In genomic region chr3:27600197-27600596, GRCm38 (mm10) we compare ENCODE assay signal across 15 mouse cellular contexts.
DNase-seq lines count a peak whose midpoint lies in the region; ATAC-seq and TF ChIP-seq lines count a peak whose summit lies in the region.
"Had no signal": no experiment of that assay in that cellular context is flagged by ENCODE, and none has a peak within 500 bp of the region (broad histone marks: within the 10 kb centered on the region; RNA-seq: fewer than 3 reads in every experiment).

No protein-coding gene starts in this region.

- ATAC-seq in intestine, embryonic 15.5 days = 0 out of 2 replicates have a peak, but pooled peaks have one; percentile 8
- no peak for ATAC-seq in intestine, postnatal 0 days
- ATAC-seq in limb, embryonic 14.5 days (ENCODE audit: low FRiP score, low read depth) = 0 out of 2 replicates have a peak, but pooled peaks have one; percentile 24
- no peak for ATAC-seq in stomach, embryonic 16.5 days (ENCODE audit: insufficient read depth, low FRiP score)
- no peak for ATAC-seq in megakaryocyte, adult 5-6 weeks (ENCODE audit: poor library complexity, severe bottlenecking)
- ATAC-seq: forebrain, embryonic 15.5 days had no signal

- H3K9me3 ChIP-seq in intestine, embryonic 15.5 days = no peaks in the 10 kb centered on the region
- no peaks in the 10 kb centered on the region for H3K9me3 ChIP-seq in intestine, postnatal 0 days (ENCODE audit: control insufficient read depth)
- H3K9me3 ChIP-seq in limb, embryonic 14.5 days (ENCODE audit: control insufficient read depth, low read length) = no peaks in the 10 kb centered on the region
- H3K9me3 ChIP-seq in stomach, embryonic 16.5 days (replicated peaks; ENCODE audit: control insufficient read depth, low read length) = no peaks in the 10 kb centered on the region
- H3K9me3 ChIP-seq: embryonic facial prominence, embryonic 12.5 days; forebrain, embryonic 15.5 days; liver, embryonic 13.5 days had no signal

- no peaks in the 10 kb centered on the region for H3K27me3 ChIP-seq in intestine, embryonic 15.5 days (replicated peaks)
- no peaks in the 10 kb centered on the region for H3K27me3 ChIP-seq in intestine, postnatal 0 days (replicated peaks; ENCODE audit: control insufficient read depth, insufficient read depth, low read length)
- no peaks in the 10 kb centered on the region for H3K27me3 ChIP-seq in limb, embryonic 14.5 days (ENCODE audit: control insufficient read depth, insufficient read depth, low read length)
- no peaks in the 10 kb centered on the region for H3K27me3 ChIP-seq in stomach, embryonic 16.5 days (ENCODE audit: control insufficient read depth, insufficient read depth, low read length)
- H3K27me3 ChIP-seq: embryonic facial prominence, embryonic 12.5 days; forebrain, embryonic 15.5 days; liver, embryonic 13.5 days had no signal

- no peak overlapping the region for H3K4me2 ChIP-seq in intestine, embryonic 15.5 days (replicated peaks)
- H3K4me2 ChIP-seq in intestine, postnatal 0 days (replicated peaks; ENCODE audit: low read depth) = no peak overlapping the region
- no peak overlapping the region for H3K4me2 ChIP-seq in limb, embryonic 14.5 days (replicated peaks; ENCODE audit: low read depth, low read length, severe bottlenecking)
- H3K4me2 ChIP-seq in stomach, embryonic 16.5 days (ENCODE audit: low read depth, low read length) = no peak overlapping the region
- H3K4me2 ChIP-seq: embryonic facial prominence, embryonic 12.5 days; forebrain, embryonic 15.5 days; liver, embryonic 13.5 days had no signal

- H3K36me3 ChIP-seq in intestine, embryonic 15.5 days = no peaks in the 10 kb centered on the region
- no peaks in the 10 kb centered on the region; the same call in 1 of the 2 replicates for H3K36me3 ChIP-seq in intestine, postnatal 0 days (ENCODE audit: control insufficient read depth, insufficient read depth)
- no peaks in the 10 kb centered on the region for H3K36me3 ChIP-seq in limb, embryonic 14.5 days (ENCODE audit: control insufficient read depth, insufficient read depth, low read length)
- H3K36me3 ChIP-seq in stomach, embryonic 16.5 days (ENCODE audit: control insufficient read depth, insufficient read depth, low read length) = no peaks in the 10 kb centered on the region
- H3K36me3 ChIP-seq: embryonic facial prominence, embryonic 12.5 days; forebrain, embryonic 15.5 days; liver, embryonic 13.5 days had no signal

- no peak for TF ChIP-seq CTCF in intestine, postnatal 0 days (IDR thresholded peaks at IDR 0.05; ENCODE audit: low read depth)

- DNase-seq in retina, postnatal 1 day = peak; percentile 57
- no peak for DNase-seq in retina, embryonic 14.5 days (ENCODE audit: low spot score)
- no peak for DNase-seq in limb, embryonic 14.5 days (ENCODE audit: low spot score)
- no peak for DNase-seq in gastrocnemius, postnatal 25 days
- DNase-seq: cerebellum, postnatal 36 days; gastrocnemius, postnatal 10 days; liver, embryonic 13.5 days; right cerebral cortex, postnatal 14 days; thymus, adult 2 months had no signal

- 64% methylated on average over 4 of the region's 4 CpGs for WGBS in intestine, embryonic 15.5 days
- WGBS in intestine, postnatal 0 days = 82% methylated on average over 4 of the region's 4 CpGs
- 63% methylated on average over 4 of the region's 4 CpGs for WGBS in limb, embryonic 14.5 days
- 65% methylated on average over 4 of the region's 4 CpGs for WGBS in stomach, embryonic 16.5 days

- no peak overlapping the region for H3K27ac ChIP-seq in intestine, embryonic 15.5 days
- no peak overlapping the region for H3K27ac ChIP-seq in intestine, postnatal 0 days (ENCODE audit: low read depth, low read length)
- no peak overlapping the region; the same call in 1 of the 2 replicates for H3K27ac ChIP-seq in limb, embryonic 14.5 days (replicated peaks; ENCODE audit: low read depth, low read length)
- H3K27ac ChIP-seq in stomach, embryonic 16.5 days (ENCODE audit: low read length) = peak overlapping the region; percentile 49; the same call in 1 of the 2 replicates
- H3K27ac ChIP-seq: embryonic facial prominence, embryonic 12.5 days; forebrain, embryonic 15.5 days; liver, embryonic 13.5 days had no signal

- no peak for TF ChIP-seq POLR2A in limb, embryonic 14.5 days (IDR thresholded peaks at IDR 0.05; ENCODE audit: borderline replicate concordance, extremely low read depth, insufficient read depth, insufficient read length)

- peaks cover 11% of the 10 kb centered on the region for H3K4me1 ChIP-seq in intestine, embryonic 15.5 days (replicated peaks)
- no peaks in the 10 kb centered on the region for H3K4me1 ChIP-seq in intestine, postnatal 0 days (replicated peaks; ENCODE audit: control insufficient read depth, insufficient read depth, low read length)
- peaks cover 31% of the 10 kb centered on the region for H3K4me1 ChIP-seq in limb, embryonic 14.5 days (ENCODE audit: control insufficient read depth, insufficient read depth, low read length)
- peaks cover 17% of the 10 kb centered on the region for H3K4me1 ChIP-seq in stomach, embryonic 16.5 days (ENCODE audit: control insufficient read depth, insufficient read depth, low read length)
- H3K4me1 ChIP-seq: forebrain, embryonic 15.5 days had no signal

- no peak overlapping the region for H3K4me3 ChIP-seq in intestine, embryonic 15.5 days (replicated peaks)
- H3K4me3 ChIP-seq in intestine, postnatal 0 days (ENCODE audit: low read depth, low read length) = no peak overlapping the region
- H3K4me3 ChIP-seq in limb, embryonic 14.5 days (replicated peaks; ENCODE audit: low read length) = no peak overlapping the region
- H3K4me3 ChIP-seq in stomach, embryonic 16.5 days (replicated peaks; ENCODE audit: low read length) = no peak overlapping the region
- H3K4me3 ChIP-seq: embryonic facial prominence, embryonic 12.5 days; forebrain, embryonic 15.5 days; liver, embryonic 13.5 days had no signal

- no peak overlapping the region for H3K9ac ChIP-seq in intestine, embryonic 15.5 days
- H3K9ac ChIP-seq in intestine, postnatal 0 days (ENCODE audit: low read depth, low read length) = no peak overlapping the region
- H3K9ac ChIP-seq in limb, embryonic 14.5 days (ENCODE audit: low read depth, low read length, severe bottlenecking) = no peak overlapping the region
- no peak overlapping the region for H3K9ac ChIP-seq in stomach, embryonic 16.5 days (ENCODE audit: low read length)
- H3K9ac ChIP-seq: embryonic facial prominence, embryonic 12.5 days; forebrain, embryonic 15.5 days; liver, embryonic 13.5 days had no signal

Comparison
In these comparisons a context has a peak if more than half of its experiments do, and no peak if none do; other contexts are left out.
1. ATAC-seq: peak in intestine, embryonic 15.5 days (single experiment) and limb, embryonic 14.5 days (single experiment); none in intestine, postnatal 0 days (single experiment), stomach, embryonic 16.5 days (single experiment) and megakaryocyte, adult 5-6 weeks (single experiment).